28 mouse cellular contexts compared by ENCODE assay signal in genomic region chr11:59817916-59818315, GRCm38 (mm10). TPM values are rescaled to one million over a fixed set of nuclear protein-coding genes. Genes with fewer than 3 reads are reported as not detected.
"Had no signal": no experiment of that assay in that cellular context is flagged by ENCODE, and none has a peak within 500 bp of the region (broad histone marks: within the 10 kb centered on the region; RNA-seq: fewer than 3 reads in every experiment).

No protein-coding gene starts in this region.

- H3K4me3 ChIP-seq: left cerebral cortex, adult 2 months; limb, embryonic 10.5 days; limb, embryonic 12.5 days; limb, embryonic 13.5 days; limb, embryonic 15.5 days; liver, embryonic 12.5 days; liver, embryonic 13.5 days; liver, embryonic 15.5 days; lung, embryonic 15.5 days; megakaryocyte, embryonic 14.5 days; midbrain, embryonic 10.5 days; midbrain, embryonic 12.5 days; midbrain, embryonic 13.5 days; midbrain, embryonic 15.5 days; myocyte; neural tube, embryonic 12.5 days; neural tube, embryonic 13.5 days had no signal

- H3K27ac ChIP-seq: left cerebral cortex, adult 2 months; limb, embryonic 10.5 days; limb, embryonic 12.5 days; limb, embryonic 13.5 days; limb, embryonic 15.5 days; liver, embryonic 12.5 days; liver, embryonic 13.5 days; liver, embryonic 14.5 days; liver, embryonic 15.5 days; lung, embryonic 15.5 days; macrophage; midbrain, embryonic 10.5 days; midbrain, embryonic 12.5 days; midbrain, embryonic 13.5 days; midbrain, embryonic 15.5 days; neural tube, embryonic 12.5 days; neural tube, embryonic 13.5 days had no signal

- DNase-seq: layer of hippocampus, postnatal 36 days; left cerebral cortex, postnatal 4 days; liver; liver, embryonic 13.5 days; liver, postnatal 0 days; lung, embryonic 14.5 days; midbrain, embryonic 14.5 days had no signal

- H3K9me3 ChIP-seq: limb, embryonic 10.5 days; limb, embryonic 12.5 days; limb, embryonic 13.5 days; limb, embryonic 15.5 days; liver, embryonic 12.5 days; liver, embryonic 13.5 days; liver, embryonic 15.5 days; lung, embryonic 15.5 days; megakaryocyte, embryonic 14.5 days; midbrain, embryonic 10.5 days; midbrain, embryonic 12.5 days; midbrain, embryonic 13.5 days; midbrain, embryonic 15.5 days; neural tube, embryonic 12.5 days; neural tube, embryonic 13.5 days had no signal

- H3K27me3 ChIP-seq: limb, embryonic 12.5 days; limb, embryonic 13.5 days; limb, embryonic 15.5 days; liver, embryonic 12.5 days; liver, embryonic 13.5 days; liver, embryonic 15.5 days; lung, embryonic 15.5 days; megakaryocyte, embryonic 14.5 days; midbrain, embryonic 12.5 days; midbrain, embryonic 13.5 days; midbrain, embryonic 15.5 days; neural tube, embryonic 12.5 days; neural tube, embryonic 13.5 days had no signal

- H3K4me1 ChIP-seq: limb, embryonic 10.5 days; limb, embryonic 12.5 days; limb, embryonic 13.5 days; limb, embryonic 15.5 days; liver, embryonic 12.5 days; lung, embryonic 15.5 days; midbrain, embryonic 10.5 days; midbrain, embryonic 12.5 days; midbrain, embryonic 13.5 days; midbrain, embryonic 15.5 days; neural tube, embryonic 12.5 days; neural tube, embryonic 13.5 days had no signal

- ATAC-seq: liver, embryonic 12.5 days; liver, postnatal 0 days; midbrain, embryonic 13.5 days; midbrain, embryonic 15.5 days; midbrain, embryonic 16.5 days had no signal

- H3K4me2 ChIP-seq: limb, embryonic 12.5 days; limb, embryonic 13.5 days; limb, embryonic 15.5 days; liver, embryonic 11.5 days; liver, embryonic 12.5 days; liver, embryonic 13.5 days; liver, embryonic 15.5 days; lung, embryonic 14.5 days; lung, embryonic 15.5 days; midbrain, embryonic 11.5 days; midbrain, embryonic 12.5 days; midbrain, embryonic 13.5 days; midbrain, embryonic 15.5 days; neural tube, embryonic 12.5 days; neural tube, embryonic 13.5 days had no signal

- H3K9ac ChIP-seq: limb, embryonic 12.5 days; limb, embryonic 13.5 days; limb, embryonic 15.5 days; liver, embryonic 12.5 days; liver, embryonic 13.5 days; liver, embryonic 14.5 days; liver, embryonic 15.5 days; liver, postnatal 0 days; lung, embryonic 14.5 days; lung, embryonic 15.5 days; midbrain, embryonic 12.5 days; midbrain, embryonic 13.5 days; midbrain, embryonic 15.5 days; neural tube, embryonic 12.5 days; neural tube, embryonic 13.5 days had no signal

RNA-seq across cellular contexts. Expression of gene Pld6, which starts 30.5 kb away (rescaled TPM):
- polyA plus RNA-seq: macrophage had no signal
